Mouse (Mus musculus) heart, adult 2 months (tissue): ENCODE results near the gene OR5BS1P.

Experiments
- CTCF ChIP-seq: fragments of 200-600 bp; IDR thresholded peaks from 2 replicates; pipeline ENCODE4 v1.8.1; 2022; ENCODE audit warnings: antibody characterized with exemption, mild to moderate bottlenecking, moderate library complexity
- POLR2A ChIP-seq: fragments of 200-500 bp; IDR thresholded peaks from 2 replicates; pipeline ENCODE4 v1.6.1; 2011; ENCODE audit warnings: mild to moderate bottlenecking, low read depth, low read length, control low read depth; ENCODE audit not compliant: insufficient read depth

DNA sequence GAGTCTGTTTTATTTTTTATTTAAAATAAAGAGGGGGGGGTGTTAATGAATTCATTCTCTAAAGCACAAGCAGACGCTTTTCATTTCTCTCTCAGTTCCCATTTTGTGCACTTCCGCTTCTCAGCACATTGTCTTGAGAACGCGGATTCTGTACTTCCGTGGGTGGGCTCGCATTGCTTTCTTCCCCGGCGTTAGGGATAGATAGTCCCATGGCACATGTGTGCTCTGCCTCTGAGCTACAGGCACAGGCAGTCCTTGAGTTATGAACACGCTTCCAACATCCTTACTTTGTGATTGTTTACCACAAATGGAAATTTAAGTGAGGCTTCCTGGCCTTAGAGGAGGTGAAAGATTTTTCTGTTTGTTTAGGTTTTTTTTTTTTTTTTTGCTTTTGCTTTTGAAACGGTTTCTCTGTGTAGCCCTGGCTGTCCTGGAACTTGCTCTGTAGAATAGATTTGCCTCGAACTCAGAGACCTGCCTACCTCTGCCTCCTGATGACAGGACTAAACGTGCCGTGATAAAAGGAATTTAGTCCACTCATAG, 41.8 kb downstream of the OR5BS1P start:
- no peak for TF ChIP-seq CTCF
- TF ChIP-seq POLR2A: peak; percentile 31; the same call in 1 of the 2 replicates
